Comparison of ENCODE assay signal across 22 mouse cellular contexts in the genomic region with DNA sequence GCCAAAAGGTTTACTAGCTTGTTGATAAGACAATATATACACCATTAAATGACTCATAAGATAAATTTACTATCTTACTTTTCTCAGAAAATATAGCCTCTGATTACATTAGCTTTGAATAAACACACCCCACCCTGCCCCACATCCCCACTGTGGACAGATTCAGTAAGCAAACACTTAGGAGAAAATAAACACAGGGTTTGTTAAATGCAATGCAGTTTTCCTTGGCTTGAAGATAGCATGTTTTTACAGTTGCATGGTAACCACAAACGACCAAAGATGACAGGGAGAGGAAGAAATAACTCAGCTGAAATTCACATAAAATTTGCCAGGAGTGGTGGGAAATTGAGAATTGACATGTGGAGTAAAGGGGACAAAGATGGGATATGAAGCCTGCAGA. TPM values are rescaled to one million over a fixed set of nuclear protein-coding genes. Genes with fewer than 3 reads are reported as not detected.
DNase-seq lines count a peak whose midpoint lies in the region; ATAC-seq and TF ChIP-seq lines count a peak whose summit lies in the region.
"Had no signal": no experiment of that assay in that cellular context is flagged by ENCODE, and none has a peak within 500 bp of the region (broad histone marks: within the 10 kb centered on the region; RNA-seq: fewer than 3 reads in every experiment).

No protein-coding gene starts in this region.

- no peaks in the 10 kb centered on the region for H3K9me3 ChIP-seq in lung, embryonic 14.5 days (ENCODE audit: low read depth, low read length)
- H3K9me3 ChIP-seq in lung, postnatal 0 days (ENCODE audit: low read length): no peaks in the 10 kb centered on the region
- no peaks in the 10 kb centered on the region for H3K9me3 ChIP-seq in stomach, postnatal 0 days (ENCODE audit: control insufficient read depth, low read length)
- H3K9me3 ChIP-seq: embryonic facial prominence, embryonic 13.5 days; forebrain, embryonic 12.5 days; midbrain, embryonic 12.5 days had no signal

- H3K4me3 ChIP-seq in lung, embryonic 14.5 days (ENCODE audit: low read depth, low read length): no peak overlapping the region
- H3K4me3 ChIP-seq in lung, postnatal 0 days (ENCODE audit: low read depth, low read length): no peak overlapping the region
- no peak overlapping the region for H3K4me3 ChIP-seq in stomach, postnatal 0 days (ENCODE audit: low read depth, low read length)
- H3K4me3 ChIP-seq: embryonic facial prominence, embryonic 13.5 days; erythroblast, embryonic 14.5 days; forebrain, embryonic 12.5 days; midbrain, embryonic 12.5 days had no signal

- peaks cover 30% of the 10 kb centered on the region for H3K4me1 ChIP-seq in lung, embryonic 14.5 days (ENCODE audit: insufficient read depth)
- H3K4me1 ChIP-seq in lung, postnatal 0 days (ENCODE audit: insufficient read depth, low read depth, low read length): no peaks in the 10 kb centered on the region; the same call in 1 of the 2 replicates
- peaks cover 5% of the 10 kb centered on the region; the same call in 1 of the 2 replicates for H3K4me1 ChIP-seq in stomach, postnatal 0 days (replicated peaks; ENCODE audit: control insufficient read depth, insufficient read depth)

- DNase-seq in heart, adult 11 months: peak; percentile 12
- no peak for DNase-seq in heart, postnatal 4 days
- DNase-seq in lung, embryonic 14.5 days: peak; percentile 79
- DNase-seq in lung, postnatal 25 days (ENCODE audit: low spot score): no peak
- DNase-seq in lung, postnatal 0 days (ENCODE audit: low spot score): peak; percentile 83
- DNase-seq in stomach, postnatal 0 days (ENCODE audit: low spot score): peak; percentile 47
- DNase-seq in embryo, embryonic 10.5 days (ENCODE audit: low spot score): no peak
- DNase-seq: adrenal gland, adult 2 months; cerebellum, adult 11 months; cerebellum, postnatal 14 days; gastrocnemius, postnatal 36 days; kidney, adult 9 months; kidney, postnatal 4 days; thymus, postnatal 36 days had no signal

- peaks cover 7% of the 10 kb centered on the region for H3K27me3 ChIP-seq in lung, embryonic 14.5 days (ENCODE audit: insufficient read depth, low read length)
- 0 out of 2 replicates have a peak, but pooled peaks cover 2% of the 10 kb centered on the region for H3K27me3 ChIP-seq in lung, postnatal 0 days (replicated peaks; ENCODE audit: insufficient read depth, low read length)
- H3K27me3 ChIP-seq in stomach, postnatal 0 days (ENCODE audit: control insufficient read depth, insufficient read depth, low read length): no peaks in the 10 kb centered on the region

- peak; percentile 88 for TF ChIP-seq EP300 in lung, postnatal 0 days (IDR thresholded peaks at IDR 0.05)
- no peak for TF ChIP-seq EP300 in stomach, postnatal 0 days (optimal IDR thresholded peaks at IDR 0.05)

- ATAC-seq in lung, embryonic 14.5 days (ENCODE audit: insufficient read depth): peak; percentile 55; the same call in 1 of the 2 replicates
- ATAC-seq in lung, postnatal 0 days: peak; percentile 59
- ATAC-seq in stomach, postnatal 0 days (ENCODE audit: low FRiP score, low TSS enrichment): peak; percentile 57; the same call in 1 of the 2 replicates
- ATAC-seq: CD4-positive, CD25-positive, alpha-beta regulatory T cell, adult 4 months; inflammation-experienced regulatory T-cells, adult 6 months had no signal

- H3K36me3 ChIP-seq in lung, embryonic 14.5 days (ENCODE audit: insufficient read depth): no peaks in the 10 kb centered on the region
- H3K36me3 ChIP-seq in lung, postnatal 0 days (ENCODE audit: insufficient read depth, low read length): no peaks in the 10 kb centered on the region
- H3K36me3 ChIP-seq in stomach, postnatal 0 days (ENCODE audit: control insufficient read depth, insufficient read depth, low read length): no peaks in the 10 kb centered on the region
- H3K36me3 ChIP-seq: embryonic facial prominence, embryonic 13.5 days; forebrain, embryonic 12.5 days; midbrain, embryonic 12.5 days had no signal

- no peak overlapping the region for H3K4me2 ChIP-seq in lung, embryonic 14.5 days
- H3K4me2 ChIP-seq in lung, postnatal 0 days (replicated peaks; ENCODE audit: low read depth, low read length): no peak overlapping the region
- no peak overlapping the region for H3K4me2 ChIP-seq in stomach, postnatal 0 days (replicated peaks; ENCODE audit: low read depth)
- H3K4me2 ChIP-seq: embryonic facial prominence, embryonic 13.5 days; forebrain, embryonic 12.5 days; hindbrain, embryonic 14.5 days; midbrain, embryonic 12.5 days had no signal

- no peak for TF ChIP-seq CTCF in lung, embryonic 14.5 days (IDR thresholded peaks at IDR 0.05; ENCODE audit: low read depth)
- TF ChIP-seq CTCF in lung, postnatal 0 days (IDR thresholded peaks at IDR 0.05): no peak
- no peak for TF ChIP-seq CTCF in stomach, postnatal 0 days (IDR thresholded peaks at IDR 0.05; ENCODE audit: low read depth)

- WGBS in lung, embryonic 14.5 days: 5% methylated on average over 1 of the region's 1 CpGs
- WGBS in lung, postnatal 0 days: 5% methylated on average over 1 of the region's 1 CpGs
- WGBS in stomach, postnatal 0 days: 4% methylated on average over 1 of the region's 1 CpGs

- no peak overlapping the region for H3K9ac ChIP-seq in lung, embryonic 14.5 days
- H3K9ac ChIP-seq in lung, postnatal 0 days (replicated peaks; ENCODE audit: low read depth): no peak overlapping the region
- no peak overlapping the region for H3K9ac ChIP-seq in stomach, postnatal 0 days (ENCODE audit: low read length)
- H3K9ac ChIP-seq: embryonic facial prominence, embryonic 13.5 days; forebrain, embryonic 12.5 days; hindbrain, embryonic 14.5 days; midbrain, embryonic 12.5 days had no signal

- 0 out of 2 replicates have a peak overlapping the region, but pooled peaks have one; percentile 2 for H3K27ac ChIP-seq in lung, embryonic 14.5 days (ENCODE audit: low read depth)
- 0 out of 2 replicates have a peak overlapping the region, but pooled peaks have one; percentile 38 for H3K27ac ChIP-seq in lung, postnatal 0 days (ENCODE audit: low read length)
- H3K27ac ChIP-seq in stomach, postnatal 0 days (replicated peaks): no peak overlapping the region; the same call in 1 of the 2 replicates
- H3K27ac ChIP-seq: embryonic facial prominence, embryonic 13.5 days; forebrain, embryonic 12.5 days; hindbrain, embryonic 14.5 days; midbrain, embryonic 12.5 days had no signal

RNA-seq across cellular contexts. Expression of gene Gipc2, which starts 4.4 kb away (rescaled TPM):
- total RNA-seq in heart, postnatal 4 days (2021): 1 to 10 TPM; 3.5 to 4.6 TPM
- polyA plus RNA-seq in lung, embryonic 14.5 days (2014; fragmentation: Nextera tagmentation; extraction: Ambion mirVana): 4.3 and 6.8 TPM in 2 replicates
- polyA plus RNA-seq in lung, postnatal 0 days (2015; fragmentation: Nextera tagmentation; extraction: Ambion mirVana): 86.3 and 107 TPM in 2 replicates
- polyA plus RNA-seq in stomach, postnatal 0 days (2015; fragmentation: Nextera tagmentation; extraction: Ambion mirVana): 76.1 and 82.5 TPM in 2 replicates
- total RNA-seq: monocyte, adult 5-6 weeks had no signal
- polyA plus RNA-seq: CD4-positive, CD25-positive, alpha-beta regulatory T cell, adult 4 months; erythroblast, embryonic 14.5 days; inflammation-experienced regulatory T-cells, adult 6 months had no signal

RNA-seq across cellular contexts. Expression of gene Dnajb4, which starts 39.7 kb away (rescaled TPM):
- 10 to 100 TPM; 58.3 to 62.3 TPM for total RNA-seq in heart, postnatal 4 days (2021)
- 33.7 and 36.8 TPM in 2 replicates for polyA plus RNA-seq in lung, embryonic 14.5 days (2014; fragmentation: Nextera tagmentation; extraction: Ambion mirVana)
- polyA plus RNA-seq in lung, postnatal 0 days (2015; fragmentation: Nextera tagmentation; extraction: Ambion mirVana): 54.0 and 58.7 TPM in 2 replicates
- polyA plus RNA-seq in stomach, postnatal 0 days (2015; fragmentation: Nextera tagmentation; extraction: Ambion mirVana): 26.4 and 29.0 TPM in 2 replicates

RNA-seq across cellular contexts. Expression of gene Fubp1, which starts 39.8 kb away (rescaled TPM):
- 100 to 1,000 TPM in 1 of 2 experiments, 10 to 100 TPM in 1; 99.9 to 108 TPM for total RNA-seq in heart, postnatal 4 days (2021)
- polyA plus RNA-seq in lung, embryonic 14.5 days (2014; fragmentation: Nextera tagmentation; extraction: Ambion mirVana): 300 and 305 TPM in 2 replicates
- polyA plus RNA-seq in lung, postnatal 0 days (2015; fragmentation: Nextera tagmentation; extraction: Ambion mirVana): 74.9 and 95.5 TPM in 2 replicates
- polyA plus RNA-seq in stomach, postnatal 0 days (2015; fragmentation: Nextera tagmentation; extraction: Ambion mirVana): 60.2 and 60.5 TPM in 2 replicates

Comparison
In these comparisons a context has a peak if more than half of its experiments do, and no peak if none do; other contexts are left out.
1. DNase-seq: peak in heart, adult 11 months (single experiment), lung, embryonic 14.5 days (single experiment), lung, postnatal 0 days (single experiment) and stomach, postnatal 0 days (single experiment); none in heart, postnatal 4 days (single experiment), lung, postnatal 25 days (single experiment) and embryo, embryonic 10.5 days (single experiment).
2. Peak in every context shown above with its lines, with median percentiles within 50 percentile points of each other: ATAC-seq.